Mouse (Mus musculus) thymus, postnatal 25 days (tissue): ENCODE data around the gene Os9.
A peak's percentile ranks its signal among the peaks of the same experiment; 100 is the strongest.
"Not testable (repeated sequence)": the region's sequence is repeated elsewhere in the genome, so short reads cannot be mapped to it uniquely, and the experiment has no call there.

Experiments
- DNase-seq: peaks from one replicate; pipeline ENCODE4 v3.0.0; 2022

Os9 gene

GRCm38 (mm10) chr10:127062101-127062500, 58.8 kb downstream of the Os9 start:
- not testable (repeated sequence) for DNase-seq

- DNase-seq = no peak
Observed at GRCm38 (mm10) chr10:127061513-127061912, 59.4 kb downstream of the Os9 start.

- DNase-seq = no peak
Observed at GRCm38 (mm10) chr10:127061085-127061484, 59.8 kb downstream of the Os9 start.

DNA sequence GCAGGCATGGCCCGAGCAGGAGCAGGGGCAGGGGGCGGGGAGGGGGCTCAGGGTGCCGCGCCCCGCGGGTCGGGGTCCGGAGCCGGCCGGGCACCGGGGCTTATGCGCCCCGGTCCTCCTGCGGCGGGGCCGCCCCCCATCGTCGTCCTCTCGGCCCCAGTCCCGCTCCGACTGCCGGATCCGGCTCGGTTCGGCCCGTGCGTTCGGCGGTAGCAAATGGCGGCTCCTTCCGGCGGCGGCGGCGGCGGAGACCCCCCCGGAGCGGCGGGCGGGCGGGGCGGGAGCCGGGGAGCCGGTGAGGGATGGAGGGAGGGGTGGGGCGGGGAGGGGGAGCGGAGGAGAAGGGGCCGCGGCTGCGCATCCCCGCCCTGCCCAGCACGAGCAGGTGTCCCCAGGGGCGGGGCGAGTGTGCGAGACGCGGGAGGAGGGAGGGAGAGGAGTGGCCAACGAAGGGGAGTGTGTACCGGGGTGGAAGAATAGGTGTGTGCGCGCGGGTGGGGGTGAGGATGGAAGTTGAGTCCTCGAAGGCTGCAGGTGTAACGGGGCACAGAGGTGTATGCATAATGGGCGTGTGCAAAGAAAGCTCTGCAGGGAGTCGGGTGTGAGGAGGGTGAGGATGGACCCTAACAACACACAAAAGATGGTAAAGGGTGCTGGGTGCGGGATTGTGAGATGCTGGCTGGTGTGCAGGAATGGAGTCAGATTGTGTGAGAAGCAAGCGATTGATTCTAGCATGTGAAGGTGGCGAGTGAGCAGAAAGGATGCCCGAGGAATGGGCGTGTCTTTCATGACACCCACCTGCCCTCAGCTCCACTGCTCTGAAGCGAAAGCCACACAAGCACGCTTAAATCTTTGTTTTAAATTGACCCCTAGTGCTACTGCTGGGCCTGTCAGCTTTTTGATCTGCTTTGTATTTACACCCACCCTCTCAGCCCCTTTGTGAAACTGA, 60.7 kb downstream of the Os9 start, which contains the start of gene March9:
March9 (minus strand) TSS at position 217 of the 949 bp plus-strand sequence.
- peak; percentile 85 for DNase-seq

DNA sequence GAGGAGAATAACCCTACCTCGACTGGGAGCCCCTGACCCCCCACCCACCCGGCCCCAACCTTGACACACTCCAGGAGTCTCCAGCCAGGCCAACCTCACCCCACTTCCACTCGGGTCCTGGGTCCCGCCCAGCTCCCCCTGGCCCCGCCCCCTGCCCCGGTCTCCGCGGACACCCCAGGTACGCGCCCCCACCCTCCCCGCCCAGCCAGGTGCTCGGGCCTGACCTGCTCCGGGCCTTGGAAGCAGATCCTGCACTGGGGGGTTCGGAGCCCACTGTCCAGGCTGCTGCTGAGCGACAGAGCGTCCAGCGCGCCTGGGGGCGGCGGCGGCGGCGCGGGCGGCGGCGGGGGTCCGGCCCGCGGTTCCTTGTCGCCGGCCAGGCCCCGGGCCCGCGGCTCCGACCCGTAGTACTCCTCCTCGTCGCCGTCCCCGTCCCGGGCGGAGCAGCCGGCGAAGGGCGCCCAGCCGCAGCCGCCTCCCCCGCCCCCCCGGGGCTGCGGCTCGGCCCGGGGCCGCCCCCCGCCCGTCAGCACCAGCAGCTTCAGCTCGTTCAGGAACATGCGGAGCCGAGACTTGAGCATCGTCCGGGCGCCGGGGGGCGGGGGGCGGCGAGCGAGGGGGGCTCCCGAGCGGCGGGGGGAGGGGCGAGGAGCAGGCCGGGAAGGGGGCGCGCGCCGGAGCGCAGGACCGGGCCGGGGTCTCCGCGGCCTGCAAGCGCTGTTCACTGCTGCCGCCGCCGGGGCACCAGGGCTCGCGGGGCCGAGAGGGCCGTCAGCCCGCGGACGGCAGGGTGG, 61.6 kb downstream of the Os9 start:
- peak; percentile 28 for DNase-seq

DNA sequence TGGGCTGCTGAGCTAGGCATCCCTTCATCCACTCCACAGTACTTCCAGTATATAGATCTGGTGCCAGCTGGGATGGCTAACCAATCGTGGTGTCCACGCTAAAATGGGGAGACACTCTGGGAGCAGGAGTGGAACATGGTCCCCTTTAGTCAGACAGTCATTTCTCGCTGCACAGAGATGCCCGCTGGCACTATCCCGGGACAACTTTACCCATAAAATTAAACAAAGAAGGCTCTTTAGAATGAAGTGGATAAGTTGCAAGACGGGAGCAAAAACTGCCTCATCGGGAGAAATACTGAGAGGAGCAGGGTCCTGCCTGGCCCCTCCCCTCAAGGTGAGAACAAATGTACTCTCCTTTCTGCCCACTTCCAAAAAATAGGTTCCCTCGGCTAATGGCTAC, 62.2 kb downstream of the Os9 start:
- no peak for DNase-seq

GRCm38 (mm10) chr10:127058161-127058560, 62.8 kb downstream of the Os9 start:
- DNase-seq = peak; percentile 86

DNA sequence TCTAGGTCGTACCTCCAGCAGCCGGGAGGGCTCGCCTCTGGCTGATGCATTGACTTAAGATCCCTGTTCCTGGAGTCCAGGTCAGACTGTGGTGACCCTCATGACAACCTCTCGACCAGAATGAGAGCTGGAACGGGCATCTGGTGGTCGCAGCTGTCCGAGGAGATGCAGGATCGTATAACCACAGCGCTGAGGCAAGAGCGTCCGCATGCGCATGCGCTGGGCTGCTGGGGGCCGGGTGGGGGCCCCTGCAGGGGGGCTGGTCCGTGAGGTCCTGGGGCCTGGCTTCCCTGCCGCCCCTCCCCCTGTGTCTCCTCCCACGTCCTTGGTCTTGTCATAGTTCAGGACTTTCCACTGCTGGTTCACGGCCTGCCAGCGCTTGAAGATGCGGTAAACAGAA, 64.4 kb downstream of the Os9 start:
- DNase-seq = no peak

DNA sequence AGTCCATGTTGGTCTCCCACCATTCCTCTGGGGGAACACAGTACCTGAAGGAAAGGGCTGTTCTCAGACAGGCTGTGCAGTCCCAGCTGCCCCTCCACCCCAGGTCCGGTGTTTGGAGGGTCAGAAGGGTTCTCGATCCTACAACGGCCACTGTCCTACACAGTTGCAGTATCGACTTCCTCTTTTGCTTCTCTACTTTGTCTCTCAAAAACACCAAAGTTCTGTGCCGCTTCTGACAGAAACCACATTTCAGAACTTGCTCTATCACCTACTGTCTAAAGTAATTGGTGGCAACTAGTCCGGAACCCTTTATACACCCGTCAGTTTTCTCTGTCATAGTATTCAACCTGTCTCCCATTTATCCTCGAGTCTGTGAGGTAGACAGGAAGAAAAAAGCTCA, 65.5 kb downstream of the Os9 start:
- no peak for DNase-seq

DNA sequence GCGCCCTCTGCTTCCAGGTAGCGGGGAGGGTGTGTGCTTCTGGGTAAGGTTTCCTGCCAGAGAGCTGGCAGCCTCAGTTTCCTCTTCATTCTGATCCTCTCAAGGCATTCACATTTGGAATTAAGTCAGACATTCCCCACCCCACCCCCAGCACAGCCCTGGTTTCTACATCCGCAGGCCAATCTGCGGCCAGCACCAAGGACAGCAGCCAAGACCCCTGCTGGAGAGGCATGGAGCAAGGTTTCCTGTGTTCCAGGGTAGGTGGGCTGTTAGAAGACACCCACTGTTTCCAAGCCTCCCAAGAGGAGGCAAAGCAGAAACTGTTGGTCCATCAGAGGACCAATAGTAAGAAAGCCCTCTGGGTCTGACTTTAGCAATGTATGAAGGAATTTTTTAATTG, 66.3 kb downstream of the Os9 start:
- no peak for DNase-seq

GRCm38 (mm10) chr10:127050119-127050474, 70.8 kb downstream of the Os9 start:
- no peak for DNase-seq

GRCm38 (mm10) chr10:127049395-127050118, 71.4 kb downstream of the Os9 start:
- DNase-seq = no peak

DNA sequence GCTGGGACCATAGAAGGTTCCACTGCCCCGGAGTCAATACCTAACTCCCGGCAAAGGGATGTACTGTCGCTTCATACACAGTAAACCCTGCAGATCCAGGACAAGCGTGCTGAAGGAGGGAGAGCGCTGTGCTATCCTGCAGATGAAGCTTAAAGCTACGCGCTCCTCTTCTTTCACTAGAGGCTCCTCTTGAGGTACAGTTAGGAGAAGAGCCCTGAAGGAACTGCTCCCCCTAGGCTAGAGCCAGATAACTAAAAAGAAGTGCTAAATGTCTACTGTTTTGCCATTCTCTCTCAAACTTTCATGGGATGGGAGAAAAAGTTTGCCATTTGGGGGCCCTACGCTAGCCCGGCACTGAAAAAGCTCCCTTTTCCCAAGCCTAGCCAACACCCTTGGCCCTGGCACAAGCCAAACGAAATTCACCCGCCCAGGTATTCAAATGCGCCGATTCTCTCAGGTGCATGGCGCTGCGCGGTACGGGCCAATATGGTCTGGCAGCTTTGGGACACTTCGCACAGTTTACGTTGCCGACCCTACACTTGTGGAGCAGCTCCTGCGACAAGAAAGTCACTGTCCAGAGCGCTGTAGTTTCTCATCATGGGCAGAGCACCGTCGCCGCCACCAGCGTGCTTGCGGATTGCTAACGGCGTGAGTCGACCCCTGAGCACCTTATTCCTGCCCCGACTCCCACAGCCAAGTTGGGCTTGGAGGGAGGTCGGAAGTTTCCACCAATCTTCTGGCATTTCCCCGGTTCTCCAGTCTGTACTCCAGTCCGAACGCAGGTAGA, 72.1 kb downstream of the Os9 start:
- DNase-seq = no peak

GRCm38 (mm10) chr10:127047954-127048353, 73.0 kb downstream of the Os9 start, which contains the start of gene Cyp27b1:
Gene Cyp27b1 (plus strand): TSS chr10:127048250.
- DNase-seq = no peak
